Mouse (Mus musculus) bone marrow macrophage, adult 2 months (primary cell): ENCODE data around the gene Gjd3.

Experiments used
- CTCF ChIP-seq: IDR thresholded peaks from 2 replicates; pipeline ENCODE4 v1.5.1; 2012; ENCODE audit warnings: low read depth, mild to moderate bottlenecking, low read length, moderate library complexity
- POLR2A ChIP-seq: IDR thresholded peaks from 2 replicates; pipeline ENCODE4 v1.6.1; 2012; ENCODE audit warnings: mild to moderate bottlenecking, low read depth, low read length, borderline replicate concordance

DNA sequence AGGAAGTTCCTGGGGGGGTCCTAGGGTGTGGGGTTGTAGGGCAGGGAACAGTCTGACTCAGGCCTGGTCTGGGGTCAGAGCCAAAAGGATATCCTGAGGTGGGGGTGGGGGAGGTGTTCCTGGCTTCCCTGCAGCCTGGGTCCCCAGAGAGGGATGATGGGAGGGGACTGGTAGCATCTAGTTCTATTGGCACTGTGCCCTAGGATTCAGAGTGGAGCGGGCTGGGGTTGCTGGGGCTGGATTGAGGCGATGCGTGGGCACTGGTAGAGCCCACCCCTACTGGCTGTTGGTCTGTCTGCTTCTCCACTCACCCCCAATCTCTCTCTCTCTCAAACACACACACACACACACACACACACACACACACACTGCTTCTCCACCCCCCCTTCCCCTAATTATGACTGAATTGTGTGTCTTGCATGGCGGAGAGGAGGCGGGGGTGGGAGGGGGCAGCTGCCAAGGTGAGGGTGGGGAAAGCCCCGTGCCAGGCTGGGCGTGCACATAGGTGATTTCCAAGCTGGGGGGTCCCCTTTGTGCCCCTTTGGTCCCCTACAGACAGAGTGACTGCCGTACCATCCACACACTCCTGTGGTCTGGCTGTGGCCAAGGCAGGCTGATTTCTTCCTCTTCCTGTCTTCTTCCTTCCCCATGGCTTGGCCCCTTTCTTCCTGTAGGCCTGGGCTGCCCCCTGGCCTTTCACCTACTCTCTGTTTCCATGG, 39.7 kb downstream of the Gjd3 start:
- TF ChIP-seq CTCF (no peak), POLR2A (no peak)
